Mouse (Mus musculus) thymus, adult 2 months (tissue): Measurements from ENCODE around the gene Zfp330.

ENCODE experiments used
- CTCF ChIP-seq: fragments of 200-500 bp; IDR thresholded peaks from 2 replicates; pipeline ENCODE4 v1.5.1; 2012; ENCODE audit warnings: mild to moderate bottlenecking, control low read depth, low read length, moderate library complexity, borderline replicate concordance; ENCODE audit not compliant: control insufficient read depth, poor library complexity, insufficient read depth; ENCODE audit errors: extremely low read depth
- POLR2A ChIP-seq: fragments of 200-500 bp; IDR thresholded peaks from 2 replicates; pipeline ENCODE4 v1.6.1; 2012; ENCODE audit warnings: mild to moderate bottlenecking, low read length, control low read depth, moderate library complexity; ENCODE audit not compliant: control insufficient read depth, poor library complexity, insufficient read depth; ENCODE audit errors: extremely low read depth

GRCm38 (mm10) chr8:82774482-82774881 is 522 bp upstream of the Zfp330 start:
- no peak for TF ChIP-seq POLR2A
- TF ChIP-seq CTCF: no peak
